Mouse (Mus musculus) hindbrain, embryonic 15.5 days (tissue): Measurements from ENCODE around the gene Tmem50a. TPM values are rescaled to one million over a fixed set of nuclear protein-coding genes. Genes with fewer than 3 reads are reported as not detected.

Experiments used
- ATAC-seq: fragments of 200-750 bp; cut with Nextera tagmentation; 2 replicates; pipeline ENCODE4 v1.8.0; 2017; ENCODE audit warnings: low read depth, moderate number of reproducible peaks, moderate TSS enrichment; ENCODE audit not compliant: low FRiP score
- H3K27ac ChIP-seq: fragments of 300-500 bp; sonication (generic); replicated peaks from 2 replicates; pipeline ENCODE4 v1.5.1; 2015; ENCODE audit warnings: mild to moderate bottlenecking, inconsistent platforms
- H3K27me3 ChIP-seq: fragments of 300-500 bp; sonication (generic); 2 replicates; pipeline ENCODE4 v1.6.1; 2015; ENCODE audit warnings: control low read depth, inconsistent platforms
- H3K36me3 ChIP-seq: fragments of 300-500 bp; sonication (generic); 2 replicates; pipeline ENCODE4 v1.6.1; 2015; ENCODE audit warnings: control low read depth, inconsistent platforms
- H3K4me1 ChIP-seq: fragments of 300-500 bp; sonication (generic); replicated peaks from 2 replicates; pipeline ENCODE4 v1.6.1; 2015; ENCODE audit warnings: control low read depth, inconsistent platforms
- H3K4me2 ChIP-seq: fragments of 300-500 bp; sonication (generic); 2 replicates; pipeline ENCODE4 v1.6.1; 2015; ENCODE audit warnings: moderate library complexity, mild to moderate bottlenecking, inconsistent platforms
- H3K4me3 ChIP-seq: fragments of 300-500 bp; sonication (generic); 2 replicates; pipeline ENCODE4 v1.5.1; 2015; ENCODE audit warnings: mild to moderate bottlenecking, inconsistent platforms
- H3K9ac ChIP-seq: fragments of 300-500 bp; sonication (generic); 2 replicates; pipeline ENCODE4 v1.6.1; 2015; ENCODE audit warnings: inconsistent platforms
- H3K9me3 ChIP-seq: fragments of 300-500 bp; sonication (generic); 2 replicates; pipeline ENCODE4 v1.6.1; 2016; ENCODE audit warnings: control low read depth, inconsistent platforms
- WGBS: fragments of 180-500 bp; shearing (Covaris S2); methylation state at CpG from one replicate; pipeline ENCODE4 v1.1.7; 2015; 5-methylcytosine and 5-hydroxymethylcytosine counted together
- polyA plus RNA-seq: library from polyadenylated mRNA; unstranded; fragments of >200 nt; fragmentation: Nextera tagmentation; extraction: Ambion mirVana; gene quantifications from 2 replicates; pipeline ENCODE4 v1.2.1, GENCODE M21; 2015

The Tmem50a gene
- polyA plus RNA-seq, 1 experiment from 2014 or later: 209 TPM

GRCm38 (mm10) chr4:134856056-134856455 is 58.8 kb downstream of the Tmem50a start:
- 58% methylated on average over 5 of the region's 5 CpGs for WGBS

GRCm38 (mm10) chr4:134855371-134855770 is 59.5 kb downstream of the Tmem50a start:
- no peaks in the 10 kb centered on the region for H3K9me3 ChIP-seq
- no peak overlapping the region for H3K4me2 ChIP-seq
- no peak overlapping the region for H3K9ac ChIP-seq
- no peak for ATAC-seq
- H3K4me3 ChIP-seq: no peak overlapping the region
- no peaks in the 10 kb centered on the region for H3K36me3 ChIP-seq
- peaks cover 20% of the 10 kb centered on the region for H3K4me1 ChIP-seq
- H3K27me3 ChIP-seq: peaks cover 3% of the 10 kb centered on the region; the same call in 1 of the 2 replicates
- no peak overlapping the region for H3K27ac ChIP-seq
- WGBS: 50% methylated on average over 3 of the region's 3 CpGs

More at GRCm38 (mm10) chr4:134856056-134856455, 58.8 kb downstream of the Tmem50a start:
- no peak for ATAC-seq
- no peaks in the 10 kb centered on the region for H3K36me3 ChIP-seq
- H3K27me3 ChIP-seq: peaks cover 3% of the 10 kb centered on the region; the same call in 1 of the 2 replicates
- no peak overlapping the region for H3K4me3 ChIP-seq
- H3K4me1 ChIP-seq: peaks cover 13% of the 10 kb centered on the region
- H3K27ac ChIP-seq: no peak overlapping the region
- H3K4me2 ChIP-seq: no peak overlapping the region
- H3K9ac ChIP-seq: no peak overlapping the region
- no peaks in the 10 kb centered on the region for H3K9me3 ChIP-seq

GRCm38 (mm10) chr4:134853637-134854485 is 61.0 kb downstream of the Tmem50a start:
- ATAC-seq: peak; percentile 95
- no peaks in the 10 kb centered on the region for H3K9me3 ChIP-seq
- peaks cover 28% of the 10 kb centered on the region for H3K4me1 ChIP-seq
- H3K9ac ChIP-seq: peak overlapping the region; percentile 87
- H3K4me2 ChIP-seq: peak overlapping the region; percentile 65
- peaks cover 3% of the 10 kb centered on the region; the same call in 1 of the 2 replicates for H3K27me3 ChIP-seq
- peak overlapping the region; percentile 99 for H3K27ac ChIP-seq
- H3K4me3 ChIP-seq: peak overlapping the region; percentile 76
- no peaks in the 10 kb centered on the region for H3K36me3 ChIP-seq
- 1% methylated on average over 91 of the region's 91 CpGs for WGBS

DNA sequence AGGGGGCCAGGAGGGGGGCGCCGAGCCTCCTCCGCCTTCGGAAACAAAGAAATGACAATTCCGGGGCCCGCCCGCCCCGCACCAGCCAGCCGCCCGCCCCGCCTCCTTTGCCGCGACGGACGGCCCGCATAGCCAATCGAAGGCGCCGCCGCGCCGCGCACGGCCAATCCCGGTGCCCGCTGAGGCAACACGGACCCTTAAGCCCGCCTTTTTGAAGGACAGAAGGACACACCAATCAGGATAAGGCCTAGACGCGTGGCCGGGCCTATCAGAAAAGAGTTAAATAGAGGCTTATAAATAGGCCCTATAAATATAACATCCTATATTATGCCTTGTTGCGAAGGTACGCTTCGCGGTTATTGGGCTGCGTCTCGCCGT is 61.6 kb downstream of the Tmem50a start, which contains the start of gene Maco1:
Maco1 (minus strand) TSS at position 87 of the 378 bp plus-strand sequence.
- no peaks in the 10 kb centered on the region for H3K9me3 ChIP-seq
- H3K27ac ChIP-seq: peak within 1 kb of the TSS; percentile 99
- H3K9ac ChIP-seq: peak within 1 kb of the TSS; percentile 91
- H3K27me3 ChIP-seq: peaks cover 3% of the 10 kb centered on the region; the same call in 1 of the 2 replicates
- peak within 1 kb of the TSS; percentile 71 for H3K4me2 ChIP-seq
- peak within 1 kb of the TSS; percentile 76 for H3K4me3 ChIP-seq
- H3K36me3 ChIP-seq: no peaks in the 10 kb centered on the region
- under 1% methylated on average over 37 of the region's 38 CpGs for WGBS
- H3K4me1 ChIP-seq: peaks cover 32% of the 10 kb centered on the region
- peak; percentile 96 for ATAC-seq

DNA sequence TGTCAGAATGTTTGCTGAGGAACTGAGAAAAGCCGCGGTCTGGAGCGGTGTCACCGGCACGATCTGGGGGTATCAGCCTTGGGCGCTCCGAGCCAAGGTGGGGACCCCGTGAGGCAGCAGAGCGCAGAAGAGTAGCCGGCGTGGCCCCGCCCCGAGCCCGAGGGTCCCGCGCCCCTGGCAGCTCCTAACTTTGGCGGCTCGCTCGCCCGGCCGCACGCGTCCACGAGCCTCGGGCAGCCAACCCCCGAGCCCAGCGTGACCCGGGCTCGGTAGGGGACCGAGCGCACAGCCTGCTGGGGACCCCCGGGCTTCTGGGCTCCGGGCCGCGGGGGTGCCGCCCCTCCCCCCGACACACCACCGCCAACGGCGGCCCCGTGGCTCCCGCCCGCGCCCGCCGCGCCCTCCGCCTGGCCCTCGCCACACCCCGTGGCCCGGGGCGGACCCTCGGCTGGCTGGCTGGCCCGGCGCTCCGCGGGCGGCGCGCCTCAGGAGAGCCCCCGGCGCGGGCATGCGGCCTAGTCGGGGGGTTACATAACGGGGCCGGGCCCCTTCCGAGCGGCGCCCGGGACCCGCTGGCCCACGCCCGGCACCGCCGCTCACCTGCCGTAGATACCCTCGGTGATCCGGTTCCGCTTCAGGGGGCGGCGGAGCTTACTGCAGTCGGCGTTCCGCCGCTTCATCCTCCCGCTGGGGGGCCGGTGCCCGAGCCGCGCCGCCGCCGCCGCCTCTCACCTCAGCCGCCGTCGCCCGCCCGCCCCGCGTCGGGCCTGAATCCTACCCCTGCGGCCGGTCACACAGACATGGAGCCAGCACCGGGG is 62.2 kb downstream of the Tmem50a start:
- peak overlapping the region; percentile 94 for H3K27ac ChIP-seq
- under 1% methylated on average over 76 of the region's 106 CpGs for WGBS
- peak; percentile 6 for ATAC-seq

GRCm38 (mm10) chr4:134851876-134852275 is 62.9 kb downstream of the Tmem50a start:
- H3K4me3 ChIP-seq: peak overlapping the region; percentile 76
- 9% methylated on average over 14 of the region's 14 CpGs for WGBS
- no peak for ATAC-seq
- peak overlapping the region; percentile 71 for H3K4me2 ChIP-seq
- H3K27me3 ChIP-seq: peaks cover 3% of the 10 kb centered on the region; the same call in 1 of the 2 replicates
- H3K36me3 ChIP-seq: no peaks in the 10 kb centered on the region
- peak overlapping the region; percentile 91 for H3K9ac ChIP-seq
- peaks cover 44% of the 10 kb centered on the region for H3K4me1 ChIP-seq
- H3K9me3 ChIP-seq: no peaks in the 10 kb centered on the region
- H3K27ac ChIP-seq: peak overlapping the region; percentile 94

More for the DNA sequence above, 62.2 kb downstream of the Tmem50a start:
- H3K4me2 ChIP-seq: peak overlapping the region; percentile 71
- peak overlapping the region; percentile 76 for H3K4me3 ChIP-seq
- H3K27me3 ChIP-seq: peaks cover 3% of the 10 kb centered on the region; the same call in 1 of the 2 replicates
- H3K4me1 ChIP-seq: peaks cover 38% of the 10 kb centered on the region
- H3K9me3 ChIP-seq: no peaks in the 10 kb centered on the region
- H3K36me3 ChIP-seq: no peaks in the 10 kb centered on the region
- peak overlapping the region; percentile 91 for H3K9ac ChIP-seq

- H3K9me3 ChIP-seq: no peaks in the 10 kb centered on the region
- H3K27me3 ChIP-seq: peaks cover 3% of the 10 kb centered on the region; the same call in 1 of the 2 replicates
- peaks cover 45% of the 10 kb centered on the region for H3K4me1 ChIP-seq
- peak overlapping the region; percentile 71 for H3K4me2 ChIP-seq
- H3K4me3 ChIP-seq: peak overlapping the region; percentile 76
- H3K36me3 ChIP-seq: no peaks in the 10 kb centered on the region
- H3K9ac ChIP-seq: peak overlapping the region; percentile 7; the same call in 1 of the 2 replicates
- ATAC-seq: no peak
- WGBS: 38% methylated on average over 2 of the region's 2 CpGs
- no peak overlapping the region for H3K27ac ChIP-seq
These were observed 63.6 kb downstream of the Tmem50a start for GRCm38 (mm10) chr4:134851236-134851635.

- peaks cover 45% of the 10 kb centered on the region for H3K4me1 ChIP-seq
- no peaks in the 10 kb centered on the region for H3K36me3 ChIP-seq
- H3K27ac ChIP-seq: no peak overlapping the region
- H3K9me3 ChIP-seq: no peaks in the 10 kb centered on the region
- peak overlapping the region; percentile 71 for H3K4me2 ChIP-seq
- ATAC-seq: no peak
- H3K4me3 ChIP-seq: peak overlapping the region; percentile 76; the same call in 1 of the 2 replicates
- H3K9ac ChIP-seq: no peak overlapping the region
- 65% methylated on average over 4 of the region's 4 CpGs for WGBS
- peaks cover 3% of the 10 kb centered on the region; the same call in 1 of the 2 replicates for H3K27me3 ChIP-seq
These were observed 64.3 kb downstream of the Tmem50a start for GRCm38 (mm10) chr4:134850551-134850950.

Other genes with a start within 250 kb of the Tmem50a start
- 5.8 and 6.1 TPM in 2 replicates for gene Man1c1, start 210.7 kb downstream of the Tmem50a start, polyA plus RNA-seq
- 2.6 and 2.7 TPM in 2 replicates for gene Ldlrap1, start 147.0 kb downstream of the Tmem50a start, polyA plus RNA-seq
- 81.2 and 91.4 TPM in 2 replicates for gene Maco1, start 61.7 kb downstream of the Tmem50a start, polyA plus RNA-seq
- gene Rhd, start 50.5 kb downstream of the Tmem50a start, polyA plus RNA-seq: 2.2 TPM in 2 replicates
- 465 and 471 TPM in 2 replicates for gene Rsrp1, start 8.6 kb upstream of the Tmem50a start, polyA plus RNA-seq
- gene Syf2, start 15.9 kb upstream of the Tmem50a start, polyA plus RNA-seq: 57.2 and 62.7 TPM in 2 replicates
- gene Runx3, start 205.6 kb upstream of the Tmem50a start, polyA plus RNA-seq: 0.04 and 0.05 TPM in 2 replicates